In genomic region chr8:100850822-100851437, GRCm38 (mm10) we compare ENCODE assay signal across 9 mouse cellular contexts.
DNase-seq lines count a peak whose midpoint lies in the region; ATAC-seq and TF ChIP-seq lines count a peak whose summit lies in the region.
"Had no signal": no experiment of that assay in that cellular context is flagged by ENCODE, and none has a peak within 500 bp of the region (broad histone marks: within the 10 kb centered on the region; RNA-seq: fewer than 3 reads in every experiment).

No protein-coding gene starts in this region.

- DNase-seq in heart, postnatal 10 days, result peak; percentile 18 to 38
- DNase-seq in MEL (ENCODE audit: low read depth, low spot score), result peak; percentile 50
- DNase-seq in embryo, embryonic 10.5 days (ENCODE audit: low spot score), result peak; percentile 83
- DNase-seq in hindbrain, embryonic 14.5 days (ENCODE audit: low spot score), result peak; percentile 82
- peak; percentile 51 for DNase-seq in limb, embryonic 10.5 days (ENCODE audit: low spot score)
- peak; percentile 43 for DNase-seq in retina, postnatal 7 days (ENCODE audit: low read depth, low spot score)
- DNase-seq in thymus, postnatal 36 days, result no peak

- no peak overlapping the region for H3K4me2 ChIP-seq in heart, embryonic 11.5 days
- no peak overlapping the region for H3K4me2 ChIP-seq in hindbrain, embryonic 14.5 days (replicated peaks)
- H3K4me2 ChIP-seq: limb, embryonic 15.5 days had no signal

- TF ChIP-seq POLR2A in MEL (IDR thresholded peaks at IDR 0.05; ENCODE audit: control insufficient read depth in 1 of 2, insufficient read depth in 1 of 2, low read depth in 1 of 2, low read length in 2 of 2, poor library complexity in 1 of 2), result no peak

- H3K27ac ChIP-seq in heart, embryonic 11.5 days (ENCODE audit: low read depth, low read length), result no peak overlapping the region
- H3K27ac ChIP-seq in MEL (ENCODE audit: control insufficient read depth, low read depth, low read length), result no peak overlapping the region
- H3K27ac ChIP-seq in hindbrain, embryonic 14.5 days, result no peak overlapping the region
- no peak overlapping the region for H3K27ac ChIP-seq in limb, embryonic 10.5 days
- H3K27ac ChIP-seq: limb, embryonic 15.5 days had no signal

- no peaks in the 10 kb centered on the region for H3K4me1 ChIP-seq in heart, embryonic 11.5 days (ENCODE audit: control insufficient read depth, insufficient read depth, low read length)
- H3K4me1 ChIP-seq in MEL (ENCODE audit: control insufficient read depth in 1 of 2, insufficient read depth in 2 of 2, low read length in 2 of 2), result no peaks in the 10 kb centered on the region
- no peaks in the 10 kb centered on the region for H3K4me1 ChIP-seq in hindbrain, embryonic 14.5 days (replicated peaks; ENCODE audit: control insufficient read depth, insufficient read depth, low read length)
- H3K4me1 ChIP-seq in limb, embryonic 10.5 days, result 0 out of 2 replicates have a peak, but pooled peaks cover 3% of the 10 kb centered on the region
- H3K4me1 ChIP-seq: limb, embryonic 15.5 days had no signal

- H3K9ac ChIP-seq in heart, embryonic 11.5 days (ENCODE audit: low read depth, low read length), result no peak overlapping the region
- no peak overlapping the region for H3K9ac ChIP-seq in MEL (ENCODE audit: control insufficient read depth, low read depth, low read length, poor library complexity, severe bottlenecking)
- no peak overlapping the region for H3K9ac ChIP-seq in hindbrain, embryonic 14.5 days
- H3K9ac ChIP-seq: limb, embryonic 15.5 days had no signal

- no peak for TF ChIP-seq EP300 in MEL (IDR thresholded peaks at IDR 0.05; ENCODE audit: low read depth in 1 of 2, low read length in 2 of 2)

- WGBS in heart, embryonic 11.5 days (ENCODE audit: insufficient replicate concordance), result 37% methylated on average over 2 of the region's 2 CpGs
- WGBS in hindbrain, embryonic 14.5 days, result 43% methylated on average over 2 of the region's 2 CpGs
- WGBS in limb, embryonic 10.5 days, result 50% methylated on average over 2 of the region's 2 CpGs

- no peaks in the 10 kb centered on the region for H3K36me3 ChIP-seq in heart, embryonic 11.5 days (ENCODE audit: control insufficient read depth, insufficient read depth, low read length)
- no peaks in the 10 kb centered on the region for H3K36me3 ChIP-seq in MEL (ENCODE audit: control insufficient read depth in 1 of 2, insufficient read depth in 2 of 2, low read length in 2 of 2)
- H3K36me3 ChIP-seq in hindbrain, embryonic 14.5 days (replicated peaks; ENCODE audit: control insufficient read depth, insufficient read depth), result no peaks in the 10 kb centered on the region
- H3K36me3 ChIP-seq in limb, embryonic 10.5 days, result no peaks in the 10 kb centered on the region
- H3K36me3 ChIP-seq: limb, embryonic 15.5 days had no signal

- TF ChIP-seq CTCF in MEL (IDR thresholded peaks at IDR 0.05 in 2 of 3, conservative IDR thresholded peaks at IDR 0.05 in 1 of 3; ENCODE audit: control insufficient read depth in 1 of 3, insufficient read depth in 1 of 3, low read depth in 2 of 3, low read length in 3 of 3, poor library complexity in 1 of 3, severe bottlenecking in 1 of 3), result peak; percentile 51 to 74 (median 57)

- peak; percentile 76 for TF ChIP-seq RAD21 in MEL (IDR thresholded peaks at IDR 0.05; ENCODE audit: low read depth, low read length)

- ATAC-seq in heart, embryonic 11.5 days (replicated peaks; ENCODE audit: insufficient number of reproducible peaks, low FRiP score, low TSS enrichment), result no peak
- peak; percentile 48; the same call in 1 of the 2 replicates for ATAC-seq in hindbrain, embryonic 14.5 days (ENCODE audit: low FRiP score)

- no peak overlapping the region for H3K4me3 ChIP-seq in heart, embryonic 11.5 days (ENCODE audit: low read depth, low read length)
- no peak overlapping the region for H3K4me3 ChIP-seq in MEL (ENCODE audit: control insufficient read depth in 1 of 2, insufficient read depth in 1 of 2, low read depth in 2 of 2, low read length in 2 of 2)
- H3K4me3 ChIP-seq in hindbrain, embryonic 14.5 days (replicated peaks; ENCODE audit: low read length), result no peak overlapping the region
- H3K4me3 ChIP-seq in limb, embryonic 10.5 days, result no peak overlapping the region
- H3K4me3 ChIP-seq: limb, embryonic 15.5 days had no signal

- H3K27me3 ChIP-seq in heart, embryonic 11.5 days (ENCODE audit: control insufficient read depth, insufficient read depth, low read length), result no peaks in the 10 kb centered on the region
- H3K27me3 ChIP-seq in MEL (ENCODE audit: control insufficient read depth in 1 of 2, insufficient read depth in 2 of 2, low read length in 2 of 2), result no peaks in the 10 kb centered on the region
- no peaks in the 10 kb centered on the region for H3K27me3 ChIP-seq in hindbrain, embryonic 14.5 days (ENCODE audit: control insufficient read depth, insufficient read depth, low read length)
- no peaks in the 10 kb centered on the region for H3K27me3 ChIP-seq in limb, embryonic 10.5 days (ENCODE audit: low read depth, poor library complexity, severe bottlenecking)
- H3K27me3 ChIP-seq: limb, embryonic 15.5 days had no signal

- intact Hi-C loops in heart, postnatal 10 days (cut with DNase I), result no loop called here

- H3K9me3 ChIP-seq in heart, embryonic 11.5 days (replicated peaks; ENCODE audit: control insufficient read depth, low read length), result no peaks in the 10 kb centered on the region
- no peaks in the 10 kb centered on the region for H3K9me3 ChIP-seq in MEL (replicated peaks; ENCODE audit: insufficient read depth, low read length)
- no peaks in the 10 kb centered on the region for H3K9me3 ChIP-seq in hindbrain, embryonic 14.5 days (ENCODE audit: control insufficient read depth, low read length)
- no peaks in the 10 kb centered on the region for H3K9me3 ChIP-seq in limb, embryonic 10.5 days (replicated peaks)
- H3K9me3 ChIP-seq: limb, embryonic 15.5 days had no signal

- no peaks in the 10 kb centered on the region for H3K79me2 ChIP-seq in MEL (ENCODE audit: control insufficient read depth, insufficient read depth, low read length, poor library complexity)

TF ChIP-seq in MEL, 35 proteins besides CTCF, POLR2A, EP300 and RAD21:
- TF ChIP-seq GABPA (IDR thresholded peaks at IDR 0.05; ENCODE audit: low read depth, low read length) (no peak), ZC3H11A (IDR thresholded peaks at IDR 0.05; ENCODE audit: low read depth, low read length) (peak; percentile 63), ZNF384 (IDR thresholded peaks at IDR 0.05; ENCODE audit: low read depth, low read length) (no peak), KAT2A (conservative IDR thresholded peaks at IDR 0.05; ENCODE audit: low read depth, low read length) (no peak), SMC3 (IDR thresholded peaks at IDR 0.05; ENCODE audit: low read depth, low read length) (peak; percentile 83), POLR2AphosphoS5 (IDR thresholded peaks at IDR 0.05; ENCODE audit: borderline replicate concordance, low read depth, low read length) (no peak), HCFC1 (IDR thresholded peaks at IDR 0.05; ENCODE audit: low read depth, low read length) (no peak), USF2 (IDR thresholded peaks at IDR 0.05; ENCODE audit: borderline replicate concordance in 1 of 2, insufficient read depth in 1 of 2, low read depth in 1 of 2, low read length in 2 of 2) (no peak), MEF2A (IDR thresholded peaks at IDR 0.05; ENCODE audit: extremely low read depth, insufficient replicate concordance, low read depth, low read length, poor library complexity, severe bottlenecking) (no peak), MYB (IDR thresholded peaks at IDR 0.05; ENCODE audit: low read depth, low read length) (no peak), RCOR1 (IDR thresholded peaks at IDR 0.05; ENCODE audit: low read depth, low read length) (no peak), GATA1 (IDR thresholded peaks at IDR 0.05; ENCODE audit: low read depth, low read length) (no peak), ZKSCAN1 (IDR thresholded peaks at IDR 0.05; ENCODE audit: low read depth, low read length) (no peak)

Comparison
In these comparisons a context has a peak if more than half of its experiments do, and no peak if none do; other contexts are left out.
1. DNase-seq: peak in heart, postnatal 10 days (2 of 2), MEL (single experiment), embryo, embryonic 10.5 days (single experiment), hindbrain, embryonic 14.5 days (single experiment), limb, embryonic 10.5 days (single experiment) and retina, postnatal 7 days (single experiment); none in thymus, postnatal 36 days (0 of 2).